Mouse (Mus musculus): ENCODE measurements around the gene Nrip3.

- no peak for TF ChIP-seq CTCF (IDR thresholded peaks at IDR 0.05; ENCODE audit: low read depth)
- no peak for TF ChIP-seq EP300 (IDR thresholded peaks at IDR 0.05; ENCODE audit: low read depth)
Measured at GRCm38 (mm10) chr7:109768699-109769383, 13.0 kb downstream of the Nrip3 start.

All from heart, postnatal 0 days (tissue).